Mouse (Mus musculus): ENCODE measurements at regions not wholly inside any gene's neighbourhood (a gene's known extent, or its start where the extent isn't known, plus 50 kb on each side); places are given as distances from the start of the nearest gene placed in this dataset.

DNA sequence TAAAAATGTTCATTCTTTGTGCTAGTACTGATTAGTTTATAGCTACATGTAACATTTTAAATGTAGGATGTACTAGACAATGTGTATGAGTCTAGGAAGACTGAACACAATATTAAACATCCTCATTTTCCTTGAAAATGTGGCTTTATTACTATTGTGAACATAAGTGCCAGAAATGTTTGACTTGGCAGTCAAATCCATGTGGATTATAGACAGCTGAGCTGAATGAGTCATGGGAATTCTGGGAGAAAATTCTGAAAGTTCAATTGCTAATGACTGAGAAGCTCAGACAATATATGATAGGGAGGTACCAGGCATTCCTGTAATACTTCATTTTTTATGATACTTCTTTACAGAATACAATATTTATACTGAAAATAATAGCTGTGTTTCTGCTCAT lies 761.5 kb upstream of the Zeb2 start:
- H3K36me3 ChIP-seq (ENCODE audit: control insufficient read depth, insufficient read depth, low read length, poor library complexity, severe bottlenecking) = no peaks in the 10 kb centered on the region
- H3K9me3 ChIP-seq (ENCODE audit: control insufficient read depth, insufficient read depth, low read depth, low read length) = no peaks in the 10 kb centered on the region
- no peak overlapping the region for H3K27ac ChIP-seq (ENCODE audit: insufficient read depth, low read depth, low read length, poor library complexity, severe bottlenecking)
- DNase-seq (ENCODE audit: low read depth, low spot score) = no peak
- no peaks in the 10 kb centered on the region for H3K4me1 ChIP-seq (ENCODE audit: control insufficient read depth in 2 of 2, insufficient read depth in 2 of 2, low read length in 2 of 2, poor library complexity in 1 of 2)
- H3K9ac ChIP-seq (ENCODE audit: insufficient read depth, low read depth, low read length, poor library complexity, severe bottlenecking) = no peak overlapping the region
- H3K4me3 ChIP-seq (ENCODE audit: insufficient read depth in 1 of 2, low read depth in 1 of 2, low read length in 2 of 2, poor library complexity in 1 of 2, severe bottlenecking in 1 of 2) = no peak overlapping the region
- TF ChIP-seq MAFK (IDR thresholded peaks at IDR 0.05; ENCODE audit: insufficient read depth, low read depth, low read length) (no peak), ZNF384 (IDR thresholded peaks at IDR 0.05; ENCODE audit: low read depth, low read length) (no peak)
- in situ Hi-C loops (cut with MboI; ENCODE audit: low sequenced_read_pairs in 2 of 2, unreplicated experiment in 2 of 2) = no loop called here

DNA sequence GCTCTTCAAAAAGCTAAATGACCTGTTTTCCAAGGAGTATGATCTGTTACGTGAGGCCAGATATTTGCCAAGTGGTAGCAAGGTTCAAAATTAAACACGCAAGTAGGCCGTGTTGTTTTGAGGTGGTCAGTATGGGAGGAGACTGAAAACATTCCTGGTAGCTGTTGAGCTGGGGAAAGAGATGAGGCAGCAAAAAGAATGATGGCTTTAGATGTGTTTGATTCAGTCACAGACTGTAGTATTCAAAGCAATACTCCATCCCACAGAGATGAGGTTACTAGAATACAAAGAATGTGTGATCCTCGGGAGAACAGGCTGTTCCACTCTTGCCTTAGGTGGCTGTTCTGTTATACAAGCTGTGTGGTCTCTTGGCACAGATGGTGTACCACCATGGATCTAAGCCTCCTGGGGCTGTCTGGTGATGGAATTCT lies 742.7 kb upstream of the Zeb2 start:
- DNase-seq (ENCODE audit: low read depth, low spot score) = no peak
- H3K36me3 ChIP-seq (ENCODE audit: control insufficient read depth, insufficient read depth, low read length, poor library complexity, severe bottlenecking) = no peaks in the 10 kb centered on the region
- no peaks in the 10 kb centered on the region for H3K4me1 ChIP-seq (ENCODE audit: control insufficient read depth in 2 of 2, insufficient read depth in 2 of 2, low read length in 2 of 2, poor library complexity in 1 of 2)
- in situ Hi-C loops (cut with MboI; ENCODE audit: low sequenced_read_pairs in 2 of 2, unreplicated experiment in 2 of 2) = no loop called here
- H3K27ac ChIP-seq (ENCODE audit: insufficient read depth, low read depth, low read length, poor library complexity, severe bottlenecking) = no peak overlapping the region
- TF ChIP-seq CHD2 (IDR thresholded peaks at IDR 0.05; ENCODE audit: low read depth, low read length) (no peak), HCFC1 (IDR thresholded peaks at IDR 0.05; ENCODE audit: borderline replicate concordance, insufficient read depth, low read length) (no peak), ZC3H11A (IDR thresholded peaks at IDR 0.05; ENCODE audit: borderline replicate concordance, low read depth, low read length) (no peak), ZNF384 (IDR thresholded peaks at IDR 0.05; ENCODE audit: low read depth, low read length) (no peak), MAFK (IDR thresholded peaks at IDR 0.05; ENCODE audit: insufficient read depth, low read depth, low read length) (no peak)
- no peaks in the 10 kb centered on the region for H3K9me3 ChIP-seq (ENCODE audit: control insufficient read depth, insufficient read depth, low read depth, low read length)
- H3K4me3 ChIP-seq (ENCODE audit: insufficient read depth in 1 of 2, low read depth in 1 of 2, low read length in 2 of 2, poor library complexity in 1 of 2, severe bottlenecking in 1 of 2) = no peak overlapping the region
- H3K9ac ChIP-seq (ENCODE audit: insufficient read depth, low read depth, low read length, poor library complexity, severe bottlenecking) = no peak overlapping the region

DNA sequence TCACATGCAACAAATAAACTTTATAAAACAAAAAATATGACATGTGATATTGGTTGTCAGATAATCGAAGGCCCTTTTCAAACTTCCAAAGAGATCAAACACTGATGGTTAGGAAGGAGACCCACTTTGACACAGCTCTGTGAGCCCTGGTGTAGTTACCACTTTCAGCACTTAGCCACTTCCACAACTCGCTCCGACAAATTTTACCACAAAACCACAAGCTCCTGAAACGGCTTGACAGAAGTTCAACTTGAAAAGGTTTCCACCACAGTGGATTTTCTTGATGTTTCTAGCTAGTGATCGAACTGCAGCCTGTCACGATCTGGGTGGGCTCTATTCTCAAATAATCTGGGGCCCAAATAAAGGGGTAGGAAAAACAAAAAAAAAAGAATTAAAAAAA lies 742.2 kb upstream of the Zeb2 start:
- H3K9ac ChIP-seq (ENCODE audit: insufficient read depth, low read depth, low read length, poor library complexity, severe bottlenecking) = no peak overlapping the region

DNA sequence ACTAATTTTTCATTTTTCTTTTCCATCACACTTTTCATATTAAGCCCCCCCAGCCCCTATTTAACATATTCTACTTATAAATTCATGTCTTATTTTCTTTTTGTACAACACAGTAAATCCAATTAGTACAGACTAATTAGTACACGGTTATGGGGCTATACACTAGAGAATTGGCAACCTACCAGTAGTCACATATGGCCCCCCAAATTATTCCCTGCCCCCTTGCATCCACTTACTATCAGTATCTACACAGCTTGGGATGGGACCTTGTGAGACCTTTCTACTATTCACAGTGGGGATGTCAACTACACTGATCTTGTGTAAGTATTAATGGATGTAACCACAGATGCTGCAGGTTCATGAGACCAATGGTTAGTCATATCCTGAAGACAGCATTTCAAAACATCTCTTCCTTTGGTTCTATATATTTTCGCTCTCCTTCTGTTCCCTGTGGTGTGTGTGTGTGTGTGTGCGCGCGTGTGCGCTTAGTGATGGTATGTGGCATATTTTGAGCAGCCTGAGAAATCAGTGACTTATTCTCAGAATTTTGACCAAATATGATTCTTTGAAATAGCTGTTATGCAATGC lies 732.9 kb upstream of the Zeb2 start:
- H3K27ac ChIP-seq (ENCODE audit: insufficient read depth, low read depth, low read length, poor library complexity, severe bottlenecking) = no peak overlapping the region
- no peaks in the 10 kb centered on the region for H3K4me1 ChIP-seq (ENCODE audit: control insufficient read depth in 2 of 2, insufficient read depth in 2 of 2, low read length in 2 of 2, poor library complexity in 1 of 2)
- no peak overlapping the region for H3K4me3 ChIP-seq (ENCODE audit: insufficient read depth in 1 of 2, low read depth in 1 of 2, low read length in 2 of 2, poor library complexity in 1 of 2, severe bottlenecking in 1 of 2)
- in situ Hi-C loops (cut with MboI; ENCODE audit: low sequenced_read_pairs in 2 of 2, unreplicated experiment in 2 of 2) = no loop called here
- no peaks in the 10 kb centered on the region for H3K9me3 ChIP-seq (ENCODE audit: control insufficient read depth, insufficient read depth, low read depth, low read length)
- H3K36me3 ChIP-seq (ENCODE audit: control insufficient read depth, insufficient read depth, low read length, poor library complexity, severe bottlenecking) = no peaks in the 10 kb centered on the region
- DNase-seq (ENCODE audit: low read depth, low spot score) = no peak
- no peak overlapping the region for H3K9ac ChIP-seq (ENCODE audit: insufficient read depth, low read depth, low read length, poor library complexity, severe bottlenecking)
- TF ChIP-seq HCFC1 (IDR thresholded peaks at IDR 0.05; ENCODE audit: borderline replicate concordance, insufficient read depth, low read length) (no peak), MAFK (IDR thresholded peaks at IDR 0.05; ENCODE audit: insufficient read depth, low read depth, low read length) (no peak), ZNF384 (IDR thresholded peaks at IDR 0.05; ENCODE audit: low read depth, low read length) (no peak), CHD2 (IDR thresholded peaks at IDR 0.05; ENCODE audit: low read depth, low read length) (no peak), ZC3H11A (IDR thresholded peaks at IDR 0.05; ENCODE audit: borderline replicate concordance, low read depth, low read length) (no peak)

More for the DNA sequence above, 742.2 kb upstream of the Zeb2 start:
- no peak overlapping the region for H3K27ac ChIP-seq (ENCODE audit: insufficient read depth, low read depth, low read length, poor library complexity, severe bottlenecking)
- no peak for DNase-seq (ENCODE audit: low read depth, low spot score)
- H3K36me3 ChIP-seq (ENCODE audit: control insufficient read depth, insufficient read depth, low read length, poor library complexity, severe bottlenecking) = no peaks in the 10 kb centered on the region
- H3K9me3 ChIP-seq (ENCODE audit: control insufficient read depth, insufficient read depth, low read depth, low read length) = no peaks in the 10 kb centered on the region
- in situ Hi-C loops (cut with MboI; ENCODE audit: low sequenced_read_pairs in 2 of 2, unreplicated experiment in 2 of 2) = no loop called here
- TF ChIP-seq HCFC1 (IDR thresholded peaks at IDR 0.05; ENCODE audit: borderline replicate concordance, insufficient read depth, low read length) (no peak), ZC3H11A (IDR thresholded peaks at IDR 0.05; ENCODE audit: borderline replicate concordance, low read depth, low read length) (no peak), MAFK (IDR thresholded peaks at IDR 0.05; ENCODE audit: insufficient read depth, low read depth, low read length) (no peak), CHD2 (IDR thresholded peaks at IDR 0.05; ENCODE audit: low read depth, low read length) (no peak), ZNF384 (IDR thresholded peaks at IDR 0.05; ENCODE audit: low read depth, low read length) (no peak)
- no peak overlapping the region for H3K4me3 ChIP-seq (ENCODE audit: insufficient read depth in 1 of 2, low read depth in 1 of 2, low read length in 2 of 2, poor library complexity in 1 of 2, severe bottlenecking in 1 of 2)
- H3K4me1 ChIP-seq (ENCODE audit: control insufficient read depth in 2 of 2, insufficient read depth in 2 of 2, low read length in 2 of 2, poor library complexity in 1 of 2) = no peaks in the 10 kb centered on the region

DNA sequence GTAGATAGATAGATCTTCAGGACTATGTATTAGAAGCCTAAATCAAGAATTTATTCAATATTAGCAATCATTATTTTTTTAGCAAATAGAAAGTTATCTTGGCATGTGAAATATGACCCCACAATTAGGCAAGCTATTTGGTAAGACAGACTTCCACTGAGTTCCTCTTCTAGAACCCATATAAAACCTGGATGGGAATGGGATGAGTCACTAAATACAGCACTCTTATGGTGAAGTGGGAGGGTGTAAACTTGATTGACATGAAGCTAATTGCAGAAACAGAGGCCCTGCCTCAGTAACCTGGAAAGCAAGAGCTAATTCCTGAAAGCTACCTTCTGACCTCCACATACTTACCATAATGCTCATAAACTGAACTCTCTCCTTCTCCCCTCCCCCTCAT lies 723.2 kb upstream of the Zeb2 start:
- TF ChIP-seq CHD2 (IDR thresholded peaks at IDR 0.05; ENCODE audit: low read depth, low read length) (no peak), MAFK (IDR thresholded peaks at IDR 0.05; ENCODE audit: insufficient read depth, low read depth, low read length) (no peak), ZNF384 (IDR thresholded peaks at IDR 0.05; ENCODE audit: low read depth, low read length) (no peak), HCFC1 (IDR thresholded peaks at IDR 0.05; ENCODE audit: borderline replicate concordance, insufficient read depth, low read length) (no peak), ZC3H11A (IDR thresholded peaks at IDR 0.05; ENCODE audit: borderline replicate concordance, low read depth, low read length) (no peak)

More for the DNA sequence above, 723.2 kb upstream of the Zeb2 start:
- H3K4me3 ChIP-seq (ENCODE audit: insufficient read depth in 1 of 2, low read depth in 1 of 2, low read length in 2 of 2, poor library complexity in 1 of 2, severe bottlenecking in 1 of 2) = no peak overlapping the region
- H3K9me3 ChIP-seq (ENCODE audit: control insufficient read depth, insufficient read depth, low read depth, low read length) = no peaks in the 10 kb centered on the region
- H3K27ac ChIP-seq (ENCODE audit: insufficient read depth, low read depth, low read length, poor library complexity, severe bottlenecking) = no peak overlapping the region
- no peaks in the 10 kb centered on the region for H3K36me3 ChIP-seq (ENCODE audit: control insufficient read depth, insufficient read depth, low read length, poor library complexity, severe bottlenecking)
- in situ Hi-C loops (cut with MboI; ENCODE audit: low sequenced_read_pairs in 2 of 2, unreplicated experiment in 2 of 2) = no loop called here
- no peak for DNase-seq (ENCODE audit: low read depth, low spot score)
- H3K9ac ChIP-seq (ENCODE audit: insufficient read depth, low read depth, low read length, poor library complexity, severe bottlenecking) = no peak overlapping the region
- H3K4me1 ChIP-seq (ENCODE audit: control insufficient read depth in 2 of 2, insufficient read depth in 2 of 2, low read length in 2 of 2, poor library complexity in 1 of 2) = no peaks in the 10 kb centered on the region

All from ES-E14 (cell line).